Mouse (Mus musculus) lung, postnatal 10 days (tissue): ENCODE data around the gene Srxn1.
A peak's percentile ranks its signal among the peaks of the same experiment; 100 is the strongest.

ENCODE experiments used
- DNase-seq: peaks from one replicate; pipeline ENCODE4 v3.0.0; 2021

Gene Srxn1

DNA sequence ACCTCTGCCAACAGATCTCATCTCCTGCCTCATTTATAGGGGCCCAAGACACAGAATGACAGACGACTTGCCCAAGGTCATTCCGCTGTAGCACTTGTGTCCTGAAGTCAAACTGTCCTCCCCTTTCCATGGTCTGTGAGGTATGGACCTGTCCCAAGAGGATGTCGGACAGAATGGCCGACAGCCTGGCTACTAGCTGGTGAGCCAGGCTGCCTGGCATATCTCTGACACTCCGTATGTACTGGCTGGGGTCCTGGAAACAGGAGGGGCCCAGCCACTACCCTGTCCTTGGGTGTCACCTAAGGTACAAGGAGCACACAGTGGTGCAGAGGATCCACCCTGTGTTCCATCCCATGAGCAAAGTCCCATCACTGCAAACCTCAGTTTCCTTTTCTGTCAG is 14.8 kb upstream of the Srxn1 start:
- no peak for DNase-seq

DNA sequence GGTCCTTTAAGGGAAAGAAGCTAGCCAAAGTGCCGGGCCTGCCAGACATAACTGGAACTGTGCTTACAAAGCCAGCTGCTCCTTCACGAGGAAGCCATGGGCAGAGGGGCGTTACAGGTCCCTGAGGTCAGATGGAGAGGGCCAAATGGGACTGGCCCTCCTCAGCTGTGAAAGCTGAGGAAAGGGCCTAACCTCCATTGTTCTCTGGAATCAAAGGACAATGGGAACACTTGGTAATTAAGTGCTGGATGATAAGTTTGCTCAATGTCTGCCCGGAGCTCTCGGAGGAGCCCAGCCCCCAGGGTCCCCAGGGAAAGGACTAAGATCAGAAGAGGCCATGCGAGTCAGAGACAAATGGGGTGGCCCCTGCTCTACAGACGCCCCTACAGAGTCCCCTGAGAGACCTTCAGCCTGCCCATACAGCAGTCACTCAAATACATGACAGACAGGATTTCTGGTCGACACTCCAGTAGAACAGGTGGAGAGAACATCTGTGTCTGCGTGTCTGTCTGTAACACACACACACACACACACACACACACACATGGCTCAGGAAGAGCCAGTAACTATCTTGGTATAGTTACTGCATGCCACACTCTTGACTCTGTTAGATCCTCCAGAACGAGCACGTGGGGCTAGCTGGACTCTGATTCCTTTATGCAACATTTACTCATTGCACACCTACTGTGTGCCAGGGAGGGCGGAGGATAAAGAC is 13.8 kb upstream of the Srxn1 start:
- DNase-seq: no peak

GRCm38 (mm10) chr2:152092927-152093326 is 12.4 kb upstream of the Srxn1 start:
- no peak for DNase-seq

DNA sequence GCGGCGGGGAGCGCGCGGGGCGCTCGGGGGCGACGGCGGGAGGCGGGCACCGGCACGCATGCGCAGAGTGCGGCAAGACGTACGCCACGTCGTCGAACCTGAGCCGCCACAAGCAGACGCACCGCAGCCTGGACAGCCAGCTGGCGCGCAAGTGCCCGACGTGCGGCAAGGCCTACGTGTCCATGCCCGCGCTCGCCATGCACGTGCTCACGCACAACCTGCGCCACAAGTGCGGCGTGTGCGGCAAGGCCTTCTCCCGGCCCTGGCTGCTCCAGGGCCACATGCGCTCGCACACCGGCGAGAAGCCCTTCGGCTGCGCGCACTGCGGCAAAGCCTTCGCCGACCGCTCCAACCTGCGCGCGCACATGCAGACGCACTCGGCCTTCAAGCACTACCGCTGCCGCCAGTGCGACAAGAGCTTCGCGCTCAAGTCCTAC is 11.9 kb upstream of the Srxn1 start:
- no peak for DNase-seq

DNA sequence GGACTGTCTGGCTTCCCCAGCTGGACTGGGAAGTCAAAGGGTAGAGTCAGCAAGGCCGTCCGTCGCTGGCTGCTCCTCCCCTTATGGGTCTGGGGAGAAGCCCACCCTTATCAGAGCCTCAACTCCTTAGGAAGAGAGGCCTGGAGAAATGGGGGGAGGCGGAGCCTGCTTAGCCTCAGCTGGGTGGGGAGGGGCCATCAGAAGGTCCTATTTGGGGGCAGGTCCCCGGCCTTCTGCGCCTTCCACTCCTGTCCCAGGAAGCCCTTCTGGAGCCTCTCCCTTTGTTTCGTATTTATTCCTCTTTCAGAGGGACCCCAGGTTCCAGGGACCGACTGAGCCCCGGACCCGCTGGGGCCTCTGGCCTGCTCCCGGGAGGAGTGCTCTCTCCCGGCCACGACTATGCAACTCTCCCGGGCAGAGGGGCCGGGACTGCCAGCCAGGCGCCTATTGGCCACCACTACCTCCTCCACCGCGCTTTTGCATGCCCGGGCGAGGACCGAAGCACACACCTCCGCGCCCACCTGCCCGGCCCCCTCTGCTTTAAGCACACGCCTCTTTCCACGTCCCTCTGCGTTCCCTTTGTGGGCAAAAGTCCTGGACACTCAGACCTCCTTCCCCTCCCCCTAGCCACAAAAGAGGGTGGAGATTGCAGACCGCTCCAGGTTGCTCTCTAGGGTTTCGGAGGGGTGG is 10.3 kb upstream of the Srxn1 start:
- no peak for DNase-seq

DNA sequence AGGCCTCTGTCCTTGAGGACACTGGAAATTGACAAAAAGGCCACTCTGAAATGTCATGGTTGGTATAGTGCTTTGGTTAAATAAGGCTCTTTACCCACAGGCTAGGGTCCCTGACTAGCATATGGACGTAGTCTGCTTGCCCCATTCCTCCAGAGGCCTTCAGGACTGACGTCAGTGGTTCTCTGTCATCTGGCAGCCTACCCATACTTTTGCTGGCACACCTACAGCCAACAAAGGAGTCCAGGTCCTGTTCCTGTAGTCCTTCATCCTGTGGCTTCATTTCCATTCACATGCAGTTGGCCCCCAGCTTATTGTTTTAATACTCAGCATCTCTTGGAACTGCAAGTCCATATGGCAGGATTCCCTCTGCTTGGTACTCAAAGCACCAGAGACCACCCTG is 8.4 kb upstream of the Srxn1 start:
- no peak for DNase-seq

- no peak for DNase-seq
Measured at GRCm38 (mm10) chr2:152097916-152098315, 7.4 kb upstream of the Srxn1 start.

GRCm38 (mm10) chr2:152099538-152099937 is 5.8 kb upstream of the Srxn1 start:
- DNase-seq: no peak

DNA sequence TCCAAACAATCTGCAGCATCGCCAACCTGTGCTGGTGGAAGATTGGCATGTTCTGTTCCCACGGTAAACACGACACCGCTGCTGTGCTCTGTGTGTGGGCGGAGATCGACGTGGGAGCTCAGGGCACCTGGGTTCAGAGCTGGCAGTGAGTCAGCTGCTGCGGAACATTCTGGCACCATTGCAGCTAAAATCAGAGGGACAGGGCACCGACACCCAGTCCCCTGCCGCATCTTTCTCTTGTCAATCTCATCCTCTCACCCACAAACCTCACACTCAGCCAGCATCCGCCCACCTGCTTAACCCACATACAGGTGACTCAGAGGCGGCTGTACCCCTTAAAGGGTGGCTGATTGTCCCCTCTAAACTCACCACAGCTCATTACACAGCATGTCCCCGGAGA is 3.6 kb upstream of the Srxn1 start:
- DNase-seq: no peak

GRCm38 (mm10) chr2:152102369-152102768 is 2.9 kb upstream of the Srxn1 start:
- DNase-seq: no peak

- DNase-seq: no peak
Measured at GRCm38 (mm10) chr2:152104711-152105317, 502 bp upstream of the Srxn1 start.

GRCm38 (mm10) chr2:152106225-152106595 is 894 bp downstream of the Srxn1 start:
- no peak for DNase-seq

- DNase-seq: no peak
Measured at GRCm38 (mm10) chr2:152106597-152106996, 1.3 kb downstream of the Srxn1 start.

- DNase-seq: no peak
Measured at GRCm38 (mm10) chr2:152108702-152109101, 3.4 kb downstream of the Srxn1 start.

DNA sequence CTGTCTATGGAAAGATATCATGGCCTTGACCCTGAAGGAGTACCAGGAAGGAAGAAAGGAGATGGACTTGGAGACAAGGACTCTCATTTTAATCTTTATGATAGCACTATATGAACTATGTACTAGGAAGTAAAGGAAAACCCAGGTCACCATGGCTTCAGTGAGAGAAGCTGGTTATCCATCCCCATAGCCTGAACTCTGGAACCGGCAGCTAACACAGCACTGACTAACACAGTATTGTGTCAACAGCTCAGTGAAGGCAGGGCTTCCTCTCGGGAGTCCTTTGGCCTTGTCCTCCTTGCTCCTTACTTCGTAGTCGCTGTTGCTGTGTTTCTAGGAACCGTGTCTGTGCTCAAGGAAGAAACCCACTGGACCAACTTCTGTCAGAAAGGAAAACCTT is 4.1 kb downstream of the Srxn1 start:
- no peak for DNase-seq

GRCm38 (mm10) chr2:152111311-152111710 is 6.0 kb downstream of the Srxn1 start:
- no peak for DNase-seq

DNA sequence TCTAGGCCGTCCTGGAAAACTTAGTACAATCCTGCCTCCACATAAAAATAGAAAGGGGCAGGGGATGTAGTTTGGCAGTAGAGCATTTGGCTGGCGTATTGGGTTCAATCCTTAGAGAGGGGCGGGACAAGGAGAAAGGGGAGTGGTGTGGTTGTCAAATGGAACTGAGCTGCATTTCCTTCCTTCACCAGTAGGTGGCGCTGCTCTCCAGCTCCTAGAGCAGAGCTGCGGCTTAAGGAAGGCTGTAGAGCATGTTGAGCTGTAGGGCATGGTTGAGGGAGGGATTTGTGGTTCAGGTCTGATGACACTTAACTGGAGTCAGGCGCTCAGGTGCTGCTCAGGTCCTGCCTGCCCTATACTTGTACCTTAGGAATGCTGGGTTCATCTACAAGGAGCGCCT is 6.6 kb downstream of the Srxn1 start:
- peak; percentile 94 for DNase-seq

GRCm38 (mm10) chr2:152112490-152112889 is 7.2 kb downstream of the Srxn1 start:
- no peak for DNase-seq

DNA sequence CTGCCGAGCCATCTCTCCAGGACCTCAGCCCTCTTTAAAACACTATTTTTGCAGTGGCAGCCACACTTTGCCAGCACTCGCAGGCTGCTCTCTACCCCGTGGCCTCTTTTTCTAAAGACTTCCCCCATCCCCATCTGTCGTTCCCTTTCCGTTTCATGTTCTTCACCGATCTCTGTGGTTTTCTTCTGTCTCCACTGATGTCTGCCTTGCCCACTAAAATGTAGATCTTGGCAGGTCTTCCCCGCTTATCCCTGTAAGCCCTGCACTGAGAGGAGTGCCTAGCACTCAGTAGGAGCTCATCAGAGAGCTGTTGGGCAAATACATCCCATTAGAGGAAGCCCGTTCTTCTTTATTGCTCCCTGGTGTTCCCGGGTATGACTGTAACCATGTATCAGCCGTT is 7.7 kb downstream of the Srxn1 start:
- no peak for DNase-seq

GRCm38 (mm10) chr2:152114057-152114975 is 9.0 kb downstream of the Srxn1 start:
- no peak for DNase-seq

DNA sequence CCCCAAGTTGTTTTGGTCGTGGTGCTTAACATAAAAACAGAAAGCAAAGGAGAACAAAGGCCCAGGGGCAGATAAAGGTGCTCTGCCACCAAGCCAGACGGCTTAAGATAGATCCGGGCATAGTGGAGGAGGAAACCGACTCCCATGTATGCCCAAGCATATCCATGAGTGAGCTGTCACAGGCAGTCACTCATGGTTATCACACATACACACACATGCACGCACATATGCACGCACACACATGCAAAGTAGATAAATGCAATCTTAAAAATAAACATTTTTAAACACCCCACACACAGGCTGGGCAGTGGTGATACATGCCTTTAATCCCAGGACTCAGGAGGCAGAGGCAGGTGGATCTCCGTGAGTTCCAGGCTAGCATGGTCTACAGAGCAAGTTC is 12.4 kb downstream of the Srxn1 start:
- DNase-seq: no peak

- DNase-seq: no peak
Measured at GRCm38 (mm10) chr2:152119228-152119865, 14.0 kb downstream of the Srxn1 start.

DNA sequence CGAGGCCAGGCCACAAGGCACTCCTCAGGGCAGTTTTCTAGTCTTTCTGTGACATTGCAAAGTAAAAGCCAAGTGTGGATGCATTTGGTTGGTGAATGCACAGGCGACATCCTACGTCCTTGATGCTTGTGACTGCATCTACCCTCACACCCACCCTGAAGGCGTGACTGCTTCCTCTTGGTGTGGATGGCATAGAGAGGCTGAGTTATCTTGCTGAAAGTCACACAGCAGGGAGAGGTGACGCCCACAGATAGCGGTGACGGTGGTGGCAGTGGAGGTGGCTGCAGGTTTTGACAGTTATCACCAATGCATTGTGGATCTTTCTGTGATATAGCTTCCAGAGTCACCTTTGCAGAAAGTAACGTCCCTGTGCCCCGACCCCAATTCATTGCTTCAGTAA is 17.6 kb downstream of the Srxn1 start:
- DNase-seq: no peak
